Mouse (Mus musculus): ENCODE measurements around the gene Fgr. TPM values are rescaled to one million over a fixed set of nuclear protein-coding genes. Genes with fewer than 3 reads are reported as not detected.
A peak's percentile ranks its signal among the peaks of the same experiment; 100 is the strongest.

The Fgr gene
- total and polyA plus RNA-seq, 2 experiments from 2014 or later: 0.19 to 0.31 TPM

DNA sequence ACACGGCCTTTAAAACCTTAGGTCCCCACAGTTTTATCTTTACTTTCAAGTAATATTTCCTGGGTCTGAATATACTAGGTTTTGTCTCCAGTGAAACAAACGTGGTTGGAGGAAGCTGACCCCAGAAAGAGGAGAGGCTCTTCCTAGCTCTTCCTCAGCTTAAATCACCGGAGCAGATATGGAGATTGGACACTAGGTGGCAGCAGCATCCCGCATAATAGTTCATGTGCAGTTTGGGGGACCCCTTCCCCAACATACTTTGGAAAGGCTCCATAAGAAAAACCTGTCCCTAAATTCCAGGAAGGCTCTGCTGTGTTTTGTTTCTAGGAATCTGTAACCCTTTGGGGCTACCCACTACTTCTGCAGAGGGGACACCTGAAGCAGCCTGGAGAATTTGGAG, 35.2 kb downstream of the Fgr start:
- ATAC-seq (ENCODE audit: insufficient read depth, low read depth) (no peak), DNase-seq (ENCODE audit: low spot score) (peak; percentile 54)
- no peak overlapping the region for H3K27ac ChIP-seq (ENCODE audit: low read depth)
- H3K4me3 ChIP-seq (ENCODE audit: low read depth, low read length): no peak overlapping the region
- H3K4me1 ChIP-seq (ENCODE audit: control insufficient read depth, insufficient read depth): peaks cover 15% of the 10 kb centered on the region
- H3K9ac ChIP-seq (replicated peaks; ENCODE audit: low read depth, low read length): no peak overlapping the region
- no peaks in the 10 kb centered on the region for H3K9me3 ChIP-seq (replicated peaks; ENCODE audit: control insufficient read depth, low read length)
- no peaks in the 10 kb centered on the region for H3K27me3 ChIP-seq (ENCODE audit: control insufficient read depth, insufficient read depth, low read length)
- WGBS: 3% methylated on average over 4 of the region's 4 CpGs
- no peaks in the 10 kb centered on the region for H3K36me3 ChIP-seq (replicated peaks; ENCODE audit: control insufficient read depth, insufficient read depth, low read length)
- TF ChIP-seq EP300 (IDR thresholded peaks at IDR 0.05; ENCODE audit: low read depth) (no peak), CTCF (IDR thresholded peaks at IDR 0.05; ENCODE audit: low read depth) (peak; percentile 81)
- no peak overlapping the region for H3K4me2 ChIP-seq (ENCODE audit: low read depth, low read length)

DNA sequence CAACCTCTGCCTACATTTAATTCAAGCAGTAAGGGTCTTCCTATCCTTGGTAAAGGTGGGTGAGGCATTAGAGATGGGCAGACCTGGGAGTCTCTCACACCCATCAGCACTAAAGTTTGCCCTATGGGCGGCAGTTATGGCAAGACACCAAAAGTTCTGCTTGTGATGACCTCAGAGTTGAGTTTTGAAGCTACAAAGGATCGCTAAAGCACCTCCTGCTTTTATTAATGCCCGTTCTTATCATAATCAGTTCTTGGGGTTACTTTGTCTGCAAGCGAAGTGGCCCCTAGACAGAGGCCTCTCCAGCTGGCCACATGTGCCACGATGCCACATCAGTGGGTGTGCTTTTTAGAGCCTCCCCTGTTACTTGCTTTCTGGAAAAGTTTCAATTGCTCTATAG, 35.8 kb downstream of the Fgr start:
- Histone ChIP-seq H3K36me3 (replicated peaks; ENCODE audit: control insufficient read depth, insufficient read depth, low read length) (no peaks in the 10 kb centered on the region), H3K4me1 (ENCODE audit: control insufficient read depth, insufficient read depth) (peaks cover 20% of the 10 kb centered on the region), H3K9ac (replicated peaks; ENCODE audit: low read depth, low read length) (no peak overlapping the region), H3K9me3 (replicated peaks; ENCODE audit: control insufficient read depth, low read length) (no peaks in the 10 kb centered on the region), H3K4me2 (ENCODE audit: low read depth, low read length) (no peak overlapping the region), H3K4me3 (ENCODE audit: low read depth, low read length) (no peak overlapping the region), H3K27me3 (ENCODE audit: control insufficient read depth, insufficient read depth, low read length) (no peaks in the 10 kb centered on the region), H3K27ac (ENCODE audit: low read depth) (no peak overlapping the region)
- ATAC-seq (ENCODE audit: insufficient read depth, low read depth) (no peak), DNase-seq (ENCODE audit: low spot score) (peak; percentile 4)
- TF ChIP-seq EP300 (IDR thresholded peaks at IDR 0.05; ENCODE audit: low read depth): no peak
- no peak for TF ChIP-seq CTCF (IDR thresholded peaks at IDR 0.05; ENCODE audit: low read depth)
- WGBS: 63% methylated on average over 5 of the region's 5 CpGs

DNA sequence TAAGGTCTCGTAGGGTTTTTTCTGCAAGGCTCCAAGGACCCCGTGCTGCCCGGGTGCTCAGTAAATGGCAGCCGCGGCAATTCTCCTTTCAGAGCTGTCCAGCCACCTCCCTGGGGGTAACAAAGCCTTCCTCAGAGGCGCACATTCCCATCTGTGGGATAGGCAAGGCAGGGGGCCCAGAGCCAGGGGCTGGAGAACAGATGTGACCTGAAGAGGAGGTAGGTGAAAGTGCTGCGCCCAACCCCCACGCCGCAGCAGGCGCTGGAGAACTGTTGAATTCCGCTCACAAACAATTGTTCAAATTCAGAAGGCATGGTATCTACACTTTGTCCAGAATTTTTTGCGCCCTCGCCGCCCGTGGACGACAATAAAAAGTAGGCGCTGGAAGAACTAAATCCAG, 36.7 kb downstream of the Fgr start:
- no peaks in the 10 kb centered on the region for H3K9me3 ChIP-seq (replicated peaks; ENCODE audit: control insufficient read depth, low read length)
- peak overlapping the region; percentile 76 for H3K4me3 ChIP-seq (ENCODE audit: low read depth, low read length)
- H3K9ac ChIP-seq (replicated peaks; ENCODE audit: low read depth, low read length): no peak overlapping the region
- TF ChIP-seq CTCF (IDR thresholded peaks at IDR 0.05; ENCODE audit: low read depth) (no peak), EP300 (IDR thresholded peaks at IDR 0.05; ENCODE audit: low read depth) (no peak)
- no peaks in the 10 kb centered on the region for H3K36me3 ChIP-seq (replicated peaks; ENCODE audit: control insufficient read depth, insufficient read depth, low read length)
- H3K4me1 ChIP-seq (ENCODE audit: control insufficient read depth, insufficient read depth): peaks cover 25% of the 10 kb centered on the region
- ATAC-seq (ENCODE audit: insufficient read depth, low read depth) (no peak), DNase-seq (ENCODE audit: low spot score) (no peak)
- peak overlapping the region; percentile 95 for H3K4me2 ChIP-seq (ENCODE audit: low read depth, low read length)
- no peaks in the 10 kb centered on the region for H3K27me3 ChIP-seq (ENCODE audit: control insufficient read depth, insufficient read depth, low read length)
- 2% methylated on average over 17 of the region's 17 CpGs for WGBS
- H3K27ac ChIP-seq (ENCODE audit: low read depth): no peak overlapping the region

DNA sequence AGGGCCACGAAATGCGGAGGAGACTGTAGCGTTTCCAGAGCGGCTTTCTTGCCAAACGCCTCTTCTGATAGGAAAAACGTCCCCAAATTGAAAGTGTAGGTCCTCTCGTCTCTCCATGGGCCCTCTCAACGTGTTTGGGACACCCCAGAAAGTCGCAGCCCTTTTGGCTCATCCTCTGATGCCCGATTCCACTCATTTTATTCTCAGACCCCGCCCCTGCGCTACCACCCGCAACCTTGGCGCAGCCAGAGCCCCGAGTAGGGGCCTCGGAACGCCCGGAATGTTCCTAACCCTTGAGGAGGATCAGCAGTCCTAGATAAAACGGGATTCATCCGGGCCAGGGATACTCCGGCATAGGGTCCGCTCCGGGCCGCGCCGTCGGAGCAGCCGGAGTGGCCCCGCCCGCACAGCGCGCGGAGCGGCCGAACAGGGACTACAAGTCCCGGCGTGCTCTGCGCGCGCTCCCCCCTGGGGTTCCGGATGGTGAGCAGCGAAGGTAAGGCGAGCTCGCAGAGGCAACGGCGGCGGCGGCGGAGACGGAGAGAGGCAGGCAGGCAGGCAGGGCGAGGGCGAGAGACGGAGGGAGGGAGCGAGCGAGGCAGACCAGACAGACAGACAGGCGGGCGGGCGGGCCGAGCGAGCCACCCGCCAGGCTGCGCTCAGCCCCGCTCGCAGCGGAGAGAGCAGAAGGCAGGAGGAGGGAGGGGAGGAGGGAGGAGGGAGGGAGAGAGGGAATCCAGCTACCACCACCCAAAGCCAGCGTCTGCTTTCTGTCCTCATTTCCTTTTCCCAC, 37.3 kb downstream of the Fgr start, which contains the start of gene Ahdc1:
Ahdc1 (plus strand) TSS at position 233 of the 793 bp plus-strand sequence.
- DNase-seq (ENCODE audit: low spot score) (peak; percentile 81), ATAC-seq (ENCODE audit: insufficient read depth, low read depth) (peak; percentile 84)
- H3K4me1 ChIP-seq (ENCODE audit: control insufficient read depth, insufficient read depth): peaks cover 31% of the 10 kb centered on the region
- WGBS: under 1% methylated on average over 58 of the region's 66 CpGs
- peak within 1 kb of the TSS; percentile 86 for H3K9ac ChIP-seq (replicated peaks; ENCODE audit: low read depth, low read length)
- H3K4me2 ChIP-seq (ENCODE audit: low read depth, low read length): peak within 1 kb of the TSS; percentile 95
- H3K27ac ChIP-seq (ENCODE audit: low read depth): peak within 1 kb of the TSS; percentile 93
- no peaks in the 10 kb centered on the region for H3K27me3 ChIP-seq (ENCODE audit: control insufficient read depth, insufficient read depth, low read length)
- peak within 1 kb of the TSS; percentile 76 for H3K4me3 ChIP-seq (ENCODE audit: low read depth, low read length)
- no peaks in the 10 kb centered on the region for H3K9me3 ChIP-seq (replicated peaks; ENCODE audit: control insufficient read depth, low read length)
- TF ChIP-seq EP300 (IDR thresholded peaks at IDR 0.05; ENCODE audit: low read depth): peak; percentile 82; the same call in 1 of the 2 replicates
- TF ChIP-seq CTCF (IDR thresholded peaks at IDR 0.05; ENCODE audit: low read depth): no peak
- no peaks in the 10 kb centered on the region for H3K36me3 ChIP-seq (replicated peaks; ENCODE audit: control insufficient read depth, insufficient read depth, low read length)

DNA sequence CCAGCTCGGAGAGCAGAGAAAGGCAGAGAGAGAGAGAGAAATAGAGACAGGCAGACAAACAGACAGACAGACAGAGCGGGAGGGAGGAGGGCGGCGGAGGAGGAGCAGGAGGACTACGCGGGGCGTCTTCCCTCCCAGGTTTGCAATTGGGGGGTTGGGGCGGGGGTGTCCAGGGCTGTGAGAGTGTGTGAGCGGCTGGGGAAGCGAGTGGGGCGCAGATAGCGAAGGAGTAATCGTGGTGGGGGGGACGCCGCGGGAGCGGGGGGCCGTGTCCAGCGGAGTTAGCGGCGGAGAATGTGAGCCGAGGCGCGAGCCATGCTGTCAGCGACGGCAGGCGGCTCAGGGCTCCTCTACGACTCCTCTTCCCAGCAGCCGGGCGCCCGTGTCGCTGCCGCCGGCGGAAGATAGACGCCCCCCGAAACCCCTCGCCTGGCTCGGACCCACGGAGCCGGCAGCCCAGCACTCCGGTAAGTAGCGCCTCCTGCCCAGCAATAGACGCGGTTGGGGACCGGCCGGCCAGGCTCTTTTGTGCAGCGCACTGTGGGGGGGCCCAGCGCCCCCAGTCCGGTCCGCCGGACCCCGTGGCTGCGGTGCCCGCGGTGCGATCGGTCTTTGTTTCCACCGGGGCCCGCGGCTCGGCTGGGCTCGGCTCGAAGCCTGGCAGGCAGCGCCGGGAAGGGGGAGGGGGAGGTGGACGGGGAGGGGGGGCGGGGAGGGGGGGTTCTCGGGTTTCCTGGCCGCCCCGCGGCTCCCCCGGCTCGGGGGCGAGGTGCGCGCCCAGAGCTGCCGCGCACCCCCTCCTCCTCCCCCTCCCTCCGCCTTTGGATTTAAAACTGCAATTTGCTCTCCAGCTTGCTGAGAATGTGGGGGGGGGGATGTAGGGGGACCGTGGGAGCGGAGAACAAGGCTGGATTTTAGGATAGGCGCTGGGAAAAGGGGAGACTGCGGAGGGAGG, 38.2 kb downstream of the Fgr start:
- ATAC-seq (ENCODE audit: insufficient read depth, low read depth): 0 out of 2 replicates have a peak, but pooled peaks have one; percentile 4
- no peak for DNase-seq (ENCODE audit: low spot score)
- Histone ChIP-seq H3K4me2 (ENCODE audit: low read depth, low read length) (peak overlapping the region; percentile 95), H3K27ac (ENCODE audit: low read depth) (peak overlapping the region; percentile 93), H3K9me3 (replicated peaks; ENCODE audit: control insufficient read depth, low read length) (no peaks in the 10 kb centered on the region), H3K36me3 (replicated peaks; ENCODE audit: control insufficient read depth, insufficient read depth, low read length) (no peaks in the 10 kb centered on the region), H3K27me3 (ENCODE audit: control insufficient read depth, insufficient read depth, low read length) (no peaks in the 10 kb centered on the region), H3K4me3 (ENCODE audit: low read depth, low read length) (peak overlapping the region; percentile 76), H3K9ac (replicated peaks; ENCODE audit: low read depth, low read length) (peak overlapping the region; percentile 86), H3K4me1 (ENCODE audit: control insufficient read depth, insufficient read depth) (peaks cover 39% of the 10 kb centered on the region)
- TF ChIP-seq CTCF (IDR thresholded peaks at IDR 0.05; ENCODE audit: low read depth): no peak
- TF ChIP-seq EP300 (IDR thresholded peaks at IDR 0.05; ENCODE audit: low read depth): peak; percentile 20; the same call in 1 of the 2 replicates
- WGBS: 1% methylated on average over 50 of the region's 84 CpGs

Data from heart, postnatal 0 days (tissue).